Mouse (Mus musculus) lung, postnatal 0 days (tissue): ENCODE measurements at regions not wholly inside any gene's neighbourhood (a gene's known extent, or its start where the extent isn't known, plus 50 kb on each side); places are given as distances from the start of the nearest gene placed in this dataset.

Experiments
- ATAC-seq: fragments of 200-750 bp; cut with Nextera tagmentation; 2 replicates; pipeline ENCODE4 v1.8.0; 2017; ENCODE audit warnings: moderate library complexity
- DNase-seq: peaks from one replicate; pipeline ENCODE4 v3.0.0-alpha.2; 2016; ENCODE audit warnings: low spot score
- H3K27ac ChIP-seq: fragments of 300-500 bp; sonication (generic); 2 replicates; pipeline ENCODE4 v1.5.1; 2014; ENCODE audit warnings: antibody characterized with exemption, mild to moderate bottlenecking, low read length, mixed read lengths
- H3K27me3 ChIP-seq: fragments of 300-500 bp; sonication (generic); replicated peaks from 2 replicates; pipeline ENCODE4 v1.6.1; 2014; ENCODE audit warnings: low read length, mixed read lengths; ENCODE audit not compliant: insufficient read depth
- H3K36me3 ChIP-seq: fragments of 300-500 bp; sonication (generic); 2 replicates; pipeline ENCODE4 v1.6.1; 2014; ENCODE audit warnings: low read length, mixed read lengths; ENCODE audit not compliant: insufficient read depth
- H3K4me1 ChIP-seq: fragments of 300-500 bp; sonication (generic); 2 replicates; pipeline ENCODE4 v1.6.1; 2014; ENCODE audit warnings: antibody characterized with exemption, low read depth, low read length, mixed read lengths; ENCODE audit not compliant: insufficient read depth
- H3K4me2 ChIP-seq: fragments of 300-500 bp; sonication (generic); replicated peaks from 2 replicates; pipeline ENCODE4 v1.6.1; 2014; ENCODE audit warnings: low read depth, mild to moderate bottlenecking, low read length, moderate library complexity, mixed read lengths
- H3K4me3 ChIP-seq: fragments of 300-500 bp; sonication (generic); 2 replicates; pipeline ENCODE4 v1.5.1; 2014; ENCODE audit warnings: low read depth, low read length
- H3K9ac ChIP-seq: fragments of 300-500 bp; sonication (generic); replicated peaks from 2 replicates; pipeline ENCODE4 v1.6.1; 2014; ENCODE audit warnings: low read depth, mild to moderate bottlenecking
- H3K9me3 ChIP-seq: fragments of 300-500 bp; sonication (generic); 2 replicates; pipeline ENCODE4 v1.6.1; 2016; ENCODE audit warnings: low read length, mixed read lengths
- CTCF ChIP-seq: IDR thresholded peaks from 2 replicates; pipeline ENCODE4 v1.5.1; 2016; ENCODE audit warnings: antibody characterized with exemption, mild to moderate bottlenecking
- EP300 ChIP-seq: IDR thresholded peaks from 2 replicates; pipeline ENCODE4 v1.6.1; 2016; ENCODE audit warnings: antibody characterized with exemption, mild to moderate bottlenecking, control low read depth
- WGBS: fragments of 180-500 bp; shearing (Covaris S2); extraction: QIAGEN DNeasy Blood & Tissue Kit; methylation state at CpG from one replicate; pipeline ENCODE4 v1.1.7; 2014; 5-methylcytosine and 5-hydroxymethylcytosine counted together

DNA sequence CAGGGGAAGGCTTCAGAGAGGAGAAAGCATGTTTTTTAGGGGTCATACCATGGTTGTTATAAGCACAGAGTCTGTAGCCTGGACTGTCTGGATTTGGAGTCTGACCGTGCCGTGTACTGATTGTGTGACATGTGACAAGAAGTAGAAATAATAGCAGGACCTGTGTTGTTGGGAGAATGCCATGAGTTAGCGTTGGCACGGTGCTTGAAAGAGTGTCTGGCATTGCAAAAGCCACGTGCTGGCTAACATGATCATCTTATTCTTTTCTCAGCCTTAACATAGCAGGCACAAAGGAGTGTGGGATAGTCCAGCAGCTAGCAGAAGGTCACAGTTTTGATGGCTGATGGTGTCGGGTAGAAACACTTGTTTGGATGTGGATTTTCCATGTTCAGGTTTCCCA is 58.1 kb upstream of the Lmo2 start:
- Histone ChIP-seq H3K4me3 (no peak overlapping the region), H3K9me3 (no peaks in the 10 kb centered on the region), H3K27me3 (no peaks in the 10 kb centered on the region), H3K4me1 (peaks cover 3% of the 10 kb centered on the region; the same call in 1 of the 2 replicates), H3K27ac (no peak overlapping the region), H3K9ac (no peak overlapping the region), H3K36me3 (no peaks in the 10 kb centered on the region), H3K4me2 (no peak overlapping the region)
- TF ChIP-seq EP300 (no peak), CTCF (no peak)
- WGBS: 64% methylated on average over 6 of the region's 6 CpGs
- DNase-seq (no peak), ATAC-seq (no peak)

DNA sequence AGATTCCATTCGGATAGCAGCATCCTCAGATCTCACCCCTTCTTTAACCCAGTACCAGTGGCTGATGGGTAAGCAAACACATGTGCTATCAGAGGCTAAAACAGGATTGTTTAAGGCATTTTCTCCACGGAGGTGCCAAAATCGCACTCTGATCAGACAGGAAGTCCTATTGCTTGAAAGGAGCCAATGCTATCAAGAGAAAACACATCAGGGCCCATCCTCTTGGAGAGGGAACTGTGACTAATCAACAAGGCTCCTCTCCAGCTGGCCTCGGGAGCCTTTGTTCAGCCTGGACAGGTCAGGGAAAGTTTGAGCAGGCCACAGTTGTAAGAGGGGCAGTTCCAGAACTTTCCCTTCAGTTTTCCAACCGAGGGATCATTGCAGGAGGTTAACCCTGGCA is 57.4 kb upstream of the Lmo2 start:
- H3K27ac ChIP-seq: no peak overlapping the region
- no peaks in the 10 kb centered on the region for H3K9me3 ChIP-seq
- H3K9ac ChIP-seq: no peak overlapping the region
- no peaks in the 10 kb centered on the region for H3K36me3 ChIP-seq
- no peaks in the 10 kb centered on the region for H3K27me3 ChIP-seq
- ATAC-seq (peak; percentile 20; the same call in 1 of the 2 replicates), DNase-seq (peak; percentile 40)
- peaks cover 3% of the 10 kb centered on the region; the same call in 1 of the 2 replicates for H3K4me1 ChIP-seq
- no peak for TF ChIP-seq EP300
- no peak for TF ChIP-seq CTCF
- no peak overlapping the region for H3K4me3 ChIP-seq
- H3K4me2 ChIP-seq: no peak overlapping the region
- 36% methylated on average over 5 of the region's 5 CpGs for WGBS

DNA sequence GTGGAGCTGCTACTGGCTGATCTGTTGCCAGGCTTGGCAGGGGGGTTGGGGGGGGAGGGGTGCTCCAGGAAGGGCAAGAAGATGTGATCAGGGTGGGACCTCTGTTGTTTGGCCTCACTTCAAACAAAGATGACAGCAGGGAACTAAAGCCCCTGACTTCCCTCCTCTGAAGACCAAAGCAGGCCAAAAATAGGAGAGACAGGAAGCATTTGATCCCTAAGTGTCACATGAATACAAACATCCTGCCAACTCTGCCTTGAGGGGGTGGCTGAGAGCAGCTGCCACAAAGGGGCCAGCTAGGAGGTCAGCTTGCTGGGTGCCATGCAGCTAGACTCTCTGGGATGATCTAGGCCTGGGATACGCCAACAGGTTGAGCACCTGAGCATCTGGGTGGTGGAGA is 56.3 kb upstream of the Lmo2 start:
- H3K27ac ChIP-seq: 0 out of 2 replicates have a peak overlapping the region, but pooled peaks have one; percentile 4
- no peaks in the 10 kb centered on the region for H3K9me3 ChIP-seq
- peaks cover 8% of the 10 kb centered on the region; the same call in 1 of the 2 replicates for H3K4me1 ChIP-seq
- 67% methylated on average over 1 of the region's 1 CpGs for WGBS
- no peaks in the 10 kb centered on the region for H3K27me3 ChIP-seq
- peak; percentile 84 for ATAC-seq
- no peaks in the 10 kb centered on the region for H3K36me3 ChIP-seq
- peak; percentile 80 for DNase-seq
- no peak overlapping the region for H3K4me2 ChIP-seq
- H3K4me3 ChIP-seq: no peak overlapping the region
- peak; percentile 85 for TF ChIP-seq EP300
- no peak for TF ChIP-seq CTCF
- no peak overlapping the region for H3K9ac ChIP-seq

DNA sequence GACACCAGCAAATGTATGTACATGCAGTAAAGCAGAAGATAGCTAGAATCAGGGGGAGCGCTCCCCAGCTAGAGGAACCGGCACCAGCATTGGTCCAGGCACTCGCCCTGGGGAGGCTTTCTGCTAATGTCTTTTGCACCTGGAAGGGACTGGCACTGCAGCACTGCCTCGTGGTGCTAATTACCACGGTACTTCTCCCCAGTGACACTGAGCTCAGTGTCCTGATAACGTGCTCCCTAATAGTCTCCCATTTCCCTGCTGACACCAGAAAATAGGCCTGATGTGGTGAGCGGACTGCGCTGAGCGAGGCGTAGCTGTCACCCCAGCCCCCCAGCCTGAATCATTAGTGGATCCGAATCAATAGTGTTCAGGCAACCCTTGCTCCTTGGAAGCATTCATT is 55.0 kb upstream of the Lmo2 start:
- no peaks in the 10 kb centered on the region for H3K9me3 ChIP-seq
- no peak overlapping the region for H3K27ac ChIP-seq
- no peaks in the 10 kb centered on the region for H3K27me3 ChIP-seq
- no peak for TF ChIP-seq EP300
- TF ChIP-seq CTCF: no peak
- ATAC-seq (no peak), DNase-seq (no peak)
- H3K9ac ChIP-seq: no peak overlapping the region
- peaks cover 8% of the 10 kb centered on the region; the same call in 1 of the 2 replicates for H3K4me1 ChIP-seq
- no peaks in the 10 kb centered on the region for H3K36me3 ChIP-seq
- no peak overlapping the region for H3K4me2 ChIP-seq
- H3K4me3 ChIP-seq: no peak overlapping the region
- 77% methylated on average over 11 of the region's 11 CpGs for WGBS

DNA sequence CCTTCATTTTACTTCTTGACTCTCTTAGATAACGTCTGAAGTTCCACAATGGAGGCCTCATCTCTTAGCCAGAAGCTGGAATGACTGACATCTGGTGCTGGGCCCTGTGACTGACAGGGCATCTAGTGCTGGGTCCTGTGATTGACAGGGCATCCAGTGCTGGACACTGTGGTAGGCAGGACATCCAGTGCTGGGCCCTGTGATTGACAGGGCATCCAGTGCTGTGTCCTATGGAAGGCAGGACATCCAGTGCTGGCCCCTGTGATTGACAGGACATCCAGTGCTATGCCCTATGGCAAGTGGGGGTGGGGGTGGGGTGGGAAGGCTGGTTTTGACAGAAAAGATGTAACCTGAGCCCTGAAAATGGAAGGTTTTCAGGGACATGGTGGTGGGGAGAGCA is 52.1 kb upstream of the Lmo2 start:
- H3K27me3 ChIP-seq: no peaks in the 10 kb centered on the region
- H3K27ac ChIP-seq: no peak overlapping the region
- no peak overlapping the region for H3K9ac ChIP-seq
- H3K9me3 ChIP-seq: no peaks in the 10 kb centered on the region
- H3K36me3 ChIP-seq: no peaks in the 10 kb centered on the region
- no peak for TF ChIP-seq EP300
- TF ChIP-seq CTCF: no peak
- no peak overlapping the region for H3K4me3 ChIP-seq
- H3K4me1 ChIP-seq: peaks cover 8% of the 10 kb centered on the region; the same call in 1 of the 2 replicates
- no peak overlapping the region for H3K4me2 ChIP-seq
- no peak for DNase-seq
- 75% methylated on average over 1 of the region's 1 CpGs for WGBS
- ATAC-seq: no peak

DNA sequence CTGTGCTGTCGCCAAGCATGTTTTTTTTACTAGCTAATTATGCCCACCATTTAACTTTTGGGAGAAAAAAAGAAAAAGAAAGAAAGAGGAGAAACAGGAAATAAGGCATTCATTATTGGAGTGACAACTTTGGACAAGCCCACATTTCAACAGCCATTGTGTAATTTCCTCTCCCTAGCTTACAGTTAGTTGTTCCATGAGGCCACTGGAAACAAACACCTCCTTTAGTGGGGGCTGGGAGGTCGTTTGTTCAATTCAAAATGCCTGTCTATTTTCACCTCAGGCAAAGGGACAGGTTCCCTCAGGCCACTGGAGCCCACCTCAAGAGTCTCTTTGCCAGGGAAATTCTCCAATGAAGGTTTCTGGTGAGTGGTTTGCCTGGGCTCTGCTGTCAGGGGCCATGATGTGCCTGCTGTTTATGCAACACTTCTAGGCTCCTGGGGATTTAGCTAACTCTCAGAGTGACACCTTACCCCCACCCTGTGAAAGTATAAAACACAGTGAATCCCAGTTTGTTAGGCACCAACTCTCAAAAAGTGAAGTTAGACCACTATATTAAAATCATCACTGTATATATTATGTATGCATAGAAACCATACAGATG is 51.1 kb upstream of the Lmo2 start:
- 10% methylated on average over 2 of the region's 2 CpGs for WGBS
- Histone ChIP-seq H3K27me3 (no peaks in the 10 kb centered on the region), H3K9me3 (no peaks in the 10 kb centered on the region), H3K4me1 (peaks cover 5% of the 10 kb centered on the region; the same call in 1 of the 2 replicates), H3K4me3 (no peak overlapping the region), H3K4me2 (no peak overlapping the region), H3K36me3 (no peaks in the 10 kb centered on the region), H3K9ac (no peak overlapping the region), H3K27ac (0 out of 2 replicates have a peak overlapping the region, but pooled peaks have one; percentile 32)
- DNase-seq (peak; percentile 81), ATAC-seq (peak; percentile 65)
- TF ChIP-seq CTCF (no peak), EP300 (peak; percentile 79)
